Mouse (Mus musculus): ENCODE measurements around the gene Ugt1a9.

The Ugt1a9 gene

DNA sequence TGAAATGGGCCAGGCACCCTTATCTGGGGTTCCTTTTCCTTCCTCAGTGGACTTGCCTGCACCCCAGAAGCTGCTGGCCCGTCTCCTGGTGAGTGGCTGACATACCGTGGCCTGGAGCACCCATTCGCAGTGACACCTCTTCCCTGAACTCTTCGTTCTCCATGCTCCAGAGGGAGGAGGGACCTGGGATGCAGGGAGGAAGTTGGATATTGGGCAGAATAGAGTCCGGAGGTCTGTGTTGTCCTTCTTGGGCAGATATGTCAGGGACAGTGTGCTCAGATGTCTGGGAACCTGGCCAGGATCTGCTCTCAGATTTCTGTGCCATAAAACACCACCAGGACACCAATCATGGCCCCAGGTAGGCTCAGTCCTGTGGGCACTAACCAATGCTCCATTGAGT lies 169.5 kb downstream of the Ugt1a9 start:
- no peak for DNase-seq

DNA sequence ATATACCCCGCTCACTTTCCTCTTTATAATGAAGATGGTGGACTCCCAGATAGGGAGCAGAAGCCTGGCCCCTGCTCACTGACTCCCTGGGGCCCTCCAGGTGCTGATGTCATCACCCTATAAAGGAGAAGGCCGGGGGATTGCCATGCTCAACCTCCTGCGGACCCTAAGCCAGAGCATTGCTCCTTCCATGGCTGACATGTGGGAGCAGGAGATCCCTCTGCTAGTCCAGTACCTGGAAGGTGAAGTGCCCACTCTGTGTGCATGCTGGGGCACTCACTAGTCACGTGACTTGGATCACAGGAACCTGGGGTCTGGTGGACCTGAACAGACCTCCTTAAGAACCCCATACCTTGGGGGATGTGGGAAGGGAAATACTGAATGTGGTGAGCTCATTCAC lies 170.0 kb downstream of the Ugt1a9 start:
- DNase-seq = no peak

DNA sequence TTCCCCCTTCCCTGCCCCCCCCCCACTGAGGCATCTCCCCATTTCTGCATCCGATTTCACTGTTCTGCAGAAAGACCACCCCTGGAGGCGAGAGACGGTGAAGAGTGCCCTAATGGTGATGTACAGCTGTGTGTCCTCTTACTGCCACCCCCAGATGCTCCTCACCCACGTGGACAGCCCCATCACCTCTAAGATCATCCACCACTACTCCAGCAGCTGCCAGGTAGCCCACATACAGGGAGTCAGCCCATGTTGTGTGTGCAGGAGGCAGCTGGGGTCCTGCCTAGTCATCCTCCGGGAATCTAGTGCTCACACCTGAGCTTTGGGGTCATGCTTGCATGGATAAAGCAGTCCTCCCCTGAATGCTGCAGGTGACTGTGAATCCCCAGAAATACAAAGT lies 173.3 kb downstream of the Ugt1a9 start:
- no peak for DNase-seq

DNA sequence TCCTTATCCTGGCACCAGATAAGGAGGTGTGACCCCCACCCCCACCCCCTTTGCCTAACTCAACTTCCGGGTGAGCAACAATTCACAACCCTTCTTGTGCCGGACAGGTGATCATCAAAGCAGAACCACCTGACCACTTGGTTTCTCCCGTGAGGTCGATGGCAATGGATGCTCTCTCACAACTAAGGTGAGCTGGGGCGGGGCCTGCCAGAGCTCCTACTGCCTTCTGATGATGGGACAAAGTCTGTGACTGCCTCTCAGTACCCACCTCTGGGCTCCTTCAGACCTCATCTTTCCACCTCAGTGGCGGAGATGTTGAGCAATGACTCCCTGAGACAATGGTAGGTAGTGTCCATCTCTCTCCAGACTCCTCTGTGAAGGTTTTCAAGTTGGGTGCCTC lies 175.3 kb downstream of the Ugt1a9 start:
- no peak for DNase-seq

DNA sequence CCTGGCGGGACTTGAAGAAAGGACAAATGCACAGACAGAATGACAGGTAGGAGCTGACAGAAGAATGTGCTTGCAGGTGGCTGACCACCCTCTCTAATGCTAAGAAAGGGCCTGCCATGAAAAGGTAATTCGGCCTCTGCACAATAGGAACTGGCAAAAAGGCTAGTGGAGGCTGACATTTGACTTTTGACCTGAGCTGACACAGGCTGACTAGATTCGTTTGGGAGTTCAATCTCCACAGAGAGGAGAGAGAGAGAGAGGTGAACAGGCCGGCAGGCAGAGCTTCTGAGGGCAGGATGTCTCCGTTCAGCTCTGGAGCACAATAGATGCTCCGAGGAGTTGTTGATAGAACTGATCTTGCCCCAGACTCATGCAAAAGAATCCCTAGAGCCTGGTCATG lies 175.8 kb downstream of the Ugt1a9 start:
- no peak for DNase-seq

DNA sequence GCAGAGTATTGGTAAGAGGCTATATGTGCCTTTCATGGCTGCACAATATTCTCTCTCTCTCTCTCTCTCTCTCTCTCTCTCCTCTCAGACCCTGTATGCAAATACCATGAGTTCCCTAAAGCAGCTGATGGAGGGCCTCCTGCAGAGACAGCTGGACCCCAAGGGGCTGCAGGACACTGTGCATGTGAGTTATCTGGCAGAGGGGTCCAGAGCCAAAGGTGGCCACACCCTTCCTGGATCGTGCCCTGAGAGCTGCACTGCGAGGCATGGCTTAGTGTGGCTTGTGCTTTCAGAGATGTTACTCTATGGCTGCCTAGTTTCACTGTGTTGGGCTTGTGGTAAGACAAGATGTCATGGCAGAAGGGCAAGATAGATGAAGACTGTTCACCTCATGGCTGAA lies 177.1 kb downstream of the Ugt1a9 start:
- DNase-seq = no peak

DNA sequence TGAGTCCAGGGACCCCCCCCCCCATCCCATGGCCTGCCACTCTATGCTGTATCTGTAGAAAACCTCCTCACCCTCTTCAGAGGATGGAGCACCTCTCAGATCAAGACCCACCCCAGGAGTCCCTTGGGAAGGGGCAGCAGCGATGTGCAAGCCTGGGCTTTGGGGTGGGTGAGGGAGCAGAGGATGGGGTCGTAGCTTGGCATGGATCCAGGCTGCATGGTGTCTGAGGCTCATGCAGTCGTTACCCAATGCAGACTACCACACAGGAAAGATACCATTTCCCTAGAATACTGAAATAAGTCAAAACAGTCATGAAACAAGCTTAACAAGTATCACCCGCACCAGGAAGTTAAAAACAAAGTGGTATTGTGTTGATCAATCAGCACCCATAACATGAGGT lies 178.1 kb downstream of the Ugt1a9 start:
- no peak for DNase-seq

DNA sequence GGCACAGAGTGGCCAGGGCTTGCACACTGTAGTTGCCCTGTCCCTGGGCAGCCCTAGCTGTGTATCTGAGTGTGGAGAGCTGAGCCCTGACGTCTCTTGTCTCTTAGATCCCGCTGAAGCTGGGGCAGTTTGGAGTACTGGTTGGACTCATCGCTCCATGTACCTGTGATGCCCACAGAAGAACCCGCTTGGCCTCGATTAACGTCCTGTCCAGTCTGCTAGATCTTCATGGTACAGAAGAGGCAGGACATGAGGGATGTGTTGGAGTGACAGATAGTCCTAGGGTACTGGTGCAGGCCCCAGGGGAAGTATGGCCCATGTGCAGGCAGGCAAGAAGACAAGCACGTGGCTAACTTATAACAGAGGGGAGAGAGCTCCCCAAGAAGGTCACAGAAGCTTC lies 179.0 kb downstream of the Ugt1a9 start:
- DNase-seq = no peak

DNA sequence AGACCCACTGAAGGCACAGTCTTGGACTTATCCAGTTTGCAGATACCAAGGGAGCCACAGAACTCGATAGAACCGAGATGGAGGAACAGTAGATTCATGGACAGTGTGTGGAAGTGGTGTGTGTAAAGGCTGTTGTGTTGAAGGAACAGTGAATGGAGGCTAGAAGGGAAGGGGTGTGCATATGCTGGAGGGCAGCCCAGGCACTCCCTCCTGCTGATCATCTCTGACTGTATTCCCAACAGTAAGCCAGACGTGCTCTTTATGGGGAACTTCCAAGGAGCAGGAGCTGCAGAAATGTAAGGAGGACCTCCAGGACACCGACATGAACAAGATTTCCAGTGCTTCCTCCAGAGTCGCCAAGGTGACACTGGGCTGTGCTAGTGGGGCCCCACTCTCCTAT lies 179.4 kb downstream of the Ugt1a9 start:
- no peak for DNase-seq

DNA sequence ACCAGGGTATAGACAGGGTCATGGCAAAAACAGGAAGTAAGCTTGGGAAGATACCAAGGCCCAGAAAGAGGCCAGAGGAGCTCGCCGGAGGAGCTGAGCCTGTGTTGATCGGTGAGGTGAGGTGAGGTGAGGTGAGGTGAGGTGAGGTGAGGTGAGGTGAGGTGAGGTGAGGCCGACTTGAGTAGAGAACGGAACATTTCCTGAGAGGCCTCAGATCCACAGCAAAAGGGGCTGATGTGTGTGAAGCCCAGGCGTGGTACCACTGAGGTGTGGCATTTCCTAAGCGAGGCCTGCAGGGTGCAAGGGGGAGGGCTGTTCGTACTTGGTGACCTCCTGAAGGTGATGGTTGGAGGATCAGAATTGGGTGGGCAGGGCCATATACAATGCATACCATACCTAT lies 182.5 kb downstream of the Ugt1a9 start:
- DNase-seq = no peak

DNA sequence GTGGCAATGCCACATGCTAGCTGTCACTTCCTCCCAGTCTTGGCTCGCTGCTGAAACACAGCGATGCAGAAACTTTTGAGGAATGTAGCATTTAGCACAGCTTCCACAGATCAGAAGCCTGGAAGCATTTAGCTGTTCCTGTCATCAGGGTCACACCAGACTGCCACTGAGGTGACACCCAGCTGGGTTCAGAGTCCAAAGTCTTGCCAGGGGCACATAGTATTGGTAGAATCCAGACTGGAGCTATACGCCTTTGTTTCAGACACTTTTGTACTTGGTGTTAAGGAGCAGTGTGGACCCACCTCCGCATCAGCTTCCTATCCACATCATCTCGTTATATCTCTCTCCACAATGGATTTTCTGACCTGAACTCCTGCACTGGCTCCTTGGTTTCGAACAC lies 182.9 kb downstream of the Ugt1a9 start:
- DNase-seq = no peak

DNA sequence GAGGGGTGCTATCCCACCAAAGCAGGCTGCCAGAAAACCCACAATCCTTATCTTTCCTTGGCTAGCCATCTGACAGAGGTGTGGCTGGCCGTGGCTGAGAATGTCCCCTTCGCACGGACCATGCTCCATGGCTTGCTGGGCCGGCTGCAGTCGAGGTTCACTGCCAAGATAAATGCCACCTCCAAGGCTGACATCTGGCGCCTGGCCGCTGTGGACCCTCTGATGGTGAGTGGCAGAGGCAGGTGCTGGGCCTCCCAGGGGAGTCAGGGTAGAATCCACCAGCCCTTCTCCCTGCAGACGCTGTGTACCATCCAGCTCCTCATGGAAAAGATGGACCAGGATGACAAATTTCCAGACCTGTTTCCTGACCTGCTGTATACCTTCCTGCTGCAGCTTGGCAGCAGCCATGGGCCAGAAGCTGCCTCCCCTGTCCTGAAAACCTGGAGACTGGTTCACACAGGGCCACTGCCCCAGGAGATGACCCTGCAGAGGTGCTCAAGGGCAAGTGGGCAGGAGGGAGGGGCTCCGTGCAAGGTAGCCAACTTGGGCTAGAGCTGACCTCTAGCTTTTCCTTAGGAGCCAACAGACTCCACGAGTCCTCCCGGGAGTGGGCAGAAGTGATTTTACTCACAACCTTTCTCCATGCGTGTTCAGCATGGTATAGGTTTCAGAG lies 184.3 kb downstream of the Ugt1a9 start:
- DNase-seq = peak; percentile 36

DNA sequence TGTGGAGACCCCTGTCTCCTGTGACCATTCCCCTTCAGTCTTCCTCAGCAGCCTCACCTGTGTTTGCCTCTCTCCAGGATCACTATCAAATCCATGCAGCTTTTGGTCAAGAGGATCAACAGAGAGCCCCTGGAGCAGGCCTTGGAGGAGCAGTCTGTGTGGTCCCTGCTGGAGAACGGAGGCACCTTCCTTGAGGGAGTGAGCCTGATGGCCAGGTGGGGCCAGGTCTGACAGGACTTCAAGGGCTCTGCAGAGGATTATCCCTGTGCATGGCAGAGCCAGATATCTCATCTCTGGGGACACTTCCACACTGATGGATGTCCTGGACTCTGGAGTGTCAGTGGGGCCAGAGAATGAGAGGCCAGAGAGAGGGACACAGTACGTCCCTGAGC lies 184.9 kb downstream of the Ugt1a9 start:
- DNase-seq = peak; percentile 22

DNA sequence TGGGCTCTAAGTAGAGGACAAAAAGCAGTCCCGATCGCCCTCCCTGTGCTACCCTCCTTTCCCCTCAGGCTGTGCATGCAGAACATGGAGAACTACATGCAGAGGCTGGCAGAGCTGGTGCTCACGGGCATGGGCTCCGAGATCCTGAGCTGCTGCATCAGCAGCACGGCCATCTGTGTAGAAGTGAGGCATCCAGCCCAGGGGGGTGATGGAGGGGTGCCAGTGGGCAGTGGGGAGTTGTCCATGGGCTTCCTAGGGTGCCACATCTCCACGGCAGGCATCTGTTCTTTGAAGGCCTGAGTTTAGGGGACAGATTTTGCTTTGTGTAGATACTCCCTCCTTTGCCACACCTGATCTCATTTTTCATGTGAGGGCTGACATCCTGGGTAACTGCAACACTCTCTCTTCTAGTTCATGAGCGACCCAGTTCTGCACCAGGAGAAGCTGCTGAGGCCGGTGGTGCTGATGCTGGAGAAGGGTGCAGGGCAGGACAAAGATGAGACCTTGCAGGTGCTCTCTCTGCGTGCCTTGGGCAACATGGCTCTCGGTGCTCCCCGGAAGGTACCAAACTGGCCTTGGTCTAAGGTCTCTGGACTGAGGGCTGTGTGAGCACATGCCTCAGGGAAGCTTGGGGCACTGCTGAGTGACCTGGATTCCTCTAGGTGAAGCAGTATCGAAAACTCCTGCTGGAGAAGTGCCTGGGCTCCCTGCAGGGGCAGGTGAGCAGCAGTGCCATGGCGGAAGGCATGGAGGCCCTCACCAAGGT lies 185.6 kb downstream of the Ugt1a9 start:
- peak; percentile 54 for DNase-seq

DNA sequence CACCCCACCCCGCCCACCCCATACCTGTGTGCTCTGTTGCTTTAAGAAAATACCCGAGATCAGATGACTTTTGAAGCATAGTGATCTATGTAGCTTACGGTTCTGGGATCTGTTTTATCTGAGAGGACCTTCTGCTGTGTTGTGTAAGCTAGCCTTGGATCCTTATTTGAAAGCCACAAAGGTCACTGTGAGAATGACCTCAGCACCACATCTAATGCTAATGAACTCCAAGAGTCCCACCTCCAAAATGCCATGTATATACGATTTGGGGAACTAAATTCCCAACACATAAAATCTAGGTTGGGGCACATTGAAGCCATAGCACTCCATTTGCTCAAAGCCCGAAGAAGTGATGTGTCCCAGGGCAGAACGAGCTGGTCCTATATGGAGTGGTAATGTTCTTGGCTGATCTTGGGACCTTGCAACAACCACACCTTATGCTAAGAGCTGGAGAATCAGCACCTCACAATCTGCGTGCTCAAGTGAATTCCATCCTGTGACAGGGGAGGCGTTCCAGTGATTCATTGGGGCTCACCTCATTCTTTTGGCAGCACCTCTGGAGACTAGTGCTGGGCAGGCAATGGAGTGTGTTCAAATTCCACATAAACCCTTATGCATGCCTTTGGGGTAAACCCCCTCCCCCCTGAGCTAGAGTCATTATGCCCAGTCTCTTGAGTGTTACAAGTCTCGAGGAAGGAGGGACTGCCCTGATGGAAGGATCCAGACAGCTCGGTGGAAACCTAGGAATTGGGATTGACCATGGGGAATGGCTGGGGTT lies 186.5 kb downstream of the Ugt1a9 start:
- peak; percentile 35 for DNase-seq

DNA sequence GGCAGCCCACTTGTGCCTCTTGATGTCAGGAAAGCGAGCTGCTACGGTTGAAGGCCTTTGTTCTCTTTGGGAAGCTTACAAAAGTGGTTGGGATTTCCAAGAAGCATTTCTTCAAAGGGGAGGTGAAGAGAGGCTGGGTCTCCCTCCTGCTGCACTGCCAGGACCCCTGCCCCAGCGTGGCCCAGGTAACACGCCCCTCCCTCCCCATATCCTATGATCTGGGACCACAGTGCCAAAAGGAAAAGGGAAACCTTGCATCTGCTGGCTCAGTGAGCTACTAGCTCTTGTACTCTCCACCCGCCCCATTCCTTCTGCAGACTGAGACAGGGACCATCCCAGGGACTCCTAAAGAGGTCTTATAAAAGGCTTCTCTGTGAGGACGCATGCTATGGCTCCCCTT lies 187.1 kb downstream of the Ugt1a9 start:
- peak; percentile 34 for DNase-seq

DNA sequence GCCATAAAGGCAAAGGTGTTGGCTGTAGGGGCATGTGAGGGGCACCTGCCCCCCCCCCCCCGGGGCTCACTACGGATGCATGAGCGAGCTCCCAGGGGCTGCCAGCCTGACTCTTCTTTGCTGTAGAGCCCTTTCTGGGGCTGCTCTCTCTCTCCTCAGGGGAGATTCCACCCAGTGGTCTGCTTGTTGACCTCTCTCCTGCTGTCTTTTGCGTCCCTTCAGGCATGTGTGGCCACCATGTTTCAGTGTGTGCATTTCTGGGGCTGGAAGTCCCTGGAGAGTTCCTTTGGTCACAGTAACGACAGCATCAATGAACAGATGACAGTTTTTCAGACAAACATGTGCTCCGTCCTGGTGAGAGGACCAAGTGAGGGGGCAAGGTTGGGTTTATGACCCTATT lies 187.8 kb downstream of the Ugt1a9 start:
- DNase-seq = no peak

DNA sequence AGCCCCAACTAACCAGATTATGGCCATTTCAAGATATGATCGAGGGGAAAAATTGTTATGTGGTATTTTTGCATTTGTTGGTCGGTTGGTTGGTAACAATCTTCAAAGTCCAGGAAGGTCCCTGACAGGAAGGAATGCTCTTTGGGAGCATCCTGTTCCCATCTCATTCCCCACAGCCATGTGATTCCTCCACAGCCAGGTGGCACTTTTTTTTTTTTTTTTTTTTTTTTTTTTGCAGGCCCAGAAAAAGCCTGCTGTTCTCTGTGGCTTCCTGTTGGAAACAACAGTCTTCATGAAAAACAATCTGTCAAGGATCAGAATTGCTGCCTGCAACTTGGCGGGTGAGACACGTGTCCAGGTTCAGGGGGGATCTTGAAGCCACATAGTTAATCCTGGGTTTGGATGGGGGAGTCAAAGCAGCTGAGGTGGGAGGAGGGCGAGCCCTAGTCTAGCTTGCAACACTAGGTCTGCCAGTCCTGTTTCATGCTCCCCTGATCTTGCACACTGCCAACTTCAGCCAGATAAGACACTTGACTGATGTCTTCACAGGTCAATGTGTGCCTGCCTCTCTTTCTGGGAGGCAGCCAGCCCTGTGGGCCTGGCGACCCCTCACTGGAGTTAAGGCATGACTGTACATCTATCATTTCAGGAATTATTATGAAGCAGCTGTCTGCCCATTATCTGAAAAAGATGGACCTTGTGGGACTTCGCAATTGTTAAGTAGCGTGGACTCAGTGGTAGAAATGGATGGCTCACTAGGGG lies 188.5 kb downstream of the Ugt1a9 start:
- DNase-seq = peak; percentile 38

DNA sequence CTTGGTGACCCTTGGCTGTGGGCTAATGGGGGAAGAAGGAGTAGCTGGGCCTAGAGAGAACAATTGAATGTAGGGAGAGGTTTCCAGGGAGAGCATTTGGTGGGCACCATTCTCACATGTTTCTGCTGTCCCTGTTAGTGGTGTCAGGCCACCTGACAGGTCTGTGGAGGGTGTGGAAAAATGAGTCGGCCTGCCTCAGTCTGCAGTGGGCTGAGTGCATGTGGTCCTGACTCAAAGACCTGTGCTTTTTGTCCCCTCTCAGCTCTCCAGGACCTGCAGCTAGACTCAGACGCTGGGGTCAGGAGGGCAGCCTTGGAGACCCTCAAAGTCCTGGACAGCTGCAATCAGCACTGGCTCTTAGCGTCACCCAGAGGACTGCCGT lies 189.0 kb downstream of the Ugt1a9 start:
- DNase-seq = no peak

DNA sequence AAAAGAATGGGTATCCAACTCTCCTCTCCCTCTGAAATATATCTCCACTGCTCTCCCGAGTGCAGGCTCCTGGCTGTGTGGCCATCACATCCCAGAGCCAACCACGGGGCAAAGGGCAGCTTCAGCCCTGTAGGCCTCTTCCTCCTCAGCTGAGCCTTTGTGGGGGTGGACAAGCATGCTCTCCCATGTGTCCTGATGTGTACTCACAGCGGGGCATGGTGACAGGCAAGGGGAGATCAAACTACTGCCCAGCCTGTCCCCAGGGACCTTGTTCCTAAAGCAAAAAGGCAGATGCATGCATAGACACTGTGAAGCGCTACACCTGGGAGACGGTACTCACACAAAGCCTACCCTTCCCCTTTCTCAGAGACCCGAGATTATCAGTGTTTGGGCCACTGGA lies 189.5 kb downstream of the Ugt1a9 start:
- DNase-seq = peak; percentile 47

DNA sequence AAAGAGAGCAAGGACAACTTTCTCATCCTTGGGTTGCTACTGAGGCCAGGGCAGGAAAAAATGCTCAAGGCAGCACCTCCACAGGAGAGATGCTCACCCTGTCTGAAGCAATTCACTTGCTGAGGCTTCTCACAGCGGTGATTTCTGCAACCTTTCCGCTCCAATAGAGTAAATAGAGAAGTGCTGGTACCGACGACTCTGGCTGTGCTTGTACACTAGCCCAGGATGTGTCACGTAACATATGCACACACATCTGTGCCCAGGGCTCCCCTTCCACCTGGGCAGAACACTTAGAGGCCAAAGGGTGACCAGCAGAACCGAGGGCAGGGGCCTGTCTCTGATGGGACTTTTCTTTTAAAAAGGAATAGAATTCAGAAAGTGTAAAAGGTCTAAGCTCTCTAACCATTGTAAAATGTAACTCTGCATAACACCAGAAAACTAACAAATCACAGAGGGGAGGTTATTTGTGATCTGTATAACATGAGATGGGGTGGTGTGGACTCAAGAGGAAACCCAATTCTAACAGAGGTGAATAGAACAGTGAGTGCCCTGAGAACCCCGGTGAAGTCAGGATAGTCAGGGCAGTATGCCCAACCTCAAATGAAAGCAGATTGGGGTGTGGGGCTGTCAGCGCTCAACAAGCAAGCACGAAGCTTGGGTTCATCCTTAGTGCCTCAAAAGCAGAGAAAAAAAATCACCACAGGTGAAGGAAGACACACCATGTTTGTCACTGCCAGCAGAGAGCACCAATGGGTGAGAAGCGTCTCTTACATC lies 190.2 kb downstream of the Ugt1a9 start:
- no peak for DNase-seq

DNA sequence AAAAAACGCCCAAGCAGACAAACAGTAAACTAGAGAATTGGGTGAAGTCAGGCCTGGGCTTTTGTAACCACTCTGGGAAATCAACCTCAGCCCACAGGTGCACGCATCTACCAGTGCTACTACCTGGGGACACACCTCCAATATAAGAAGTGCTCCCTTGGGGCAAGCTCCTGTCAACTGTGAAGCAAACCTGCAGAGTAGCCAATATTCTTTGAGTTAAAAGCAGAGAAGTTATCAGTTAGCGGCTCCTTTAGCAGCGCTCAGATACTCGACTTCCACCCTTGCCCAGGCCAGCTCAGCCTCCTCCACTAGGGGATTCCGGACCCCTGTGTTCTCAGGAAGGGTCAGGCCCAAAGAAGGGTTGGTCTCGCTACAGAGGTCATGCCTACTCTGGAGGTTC lies 191.1 kb downstream of the Ugt1a9 start:
- no peak for DNase-seq

DNA sequence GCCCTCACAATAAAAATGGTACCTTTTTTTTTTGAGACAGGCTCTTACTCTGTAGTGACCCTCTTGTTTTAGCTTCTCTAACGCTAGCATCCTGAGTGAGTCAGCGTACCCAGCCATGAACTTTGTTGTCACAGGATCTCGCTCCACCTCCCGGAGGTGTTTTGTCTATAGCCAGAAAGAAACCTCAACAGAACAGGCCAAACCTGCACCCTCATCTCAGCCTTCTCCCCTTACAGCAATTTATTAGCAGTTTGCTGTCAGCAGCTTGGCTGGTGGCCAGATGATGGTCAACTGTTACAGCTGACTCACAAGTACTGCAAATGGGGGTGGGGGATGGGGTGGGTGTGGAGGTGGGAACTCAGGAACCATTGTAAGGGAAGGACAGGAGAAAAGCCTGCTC lies 191.7 kb downstream of the Ugt1a9 start:
- DNase-seq = no peak
